Mouse (Mus musculus): ENCODE measurements around the gene Aldh1a1.
"Not testable (repeated sequence)": the region's sequence is repeated elsewhere in the genome, so short reads cannot be mapped to it uniquely, and the experiment has no call there.

Gene Aldh1a1

DNA sequence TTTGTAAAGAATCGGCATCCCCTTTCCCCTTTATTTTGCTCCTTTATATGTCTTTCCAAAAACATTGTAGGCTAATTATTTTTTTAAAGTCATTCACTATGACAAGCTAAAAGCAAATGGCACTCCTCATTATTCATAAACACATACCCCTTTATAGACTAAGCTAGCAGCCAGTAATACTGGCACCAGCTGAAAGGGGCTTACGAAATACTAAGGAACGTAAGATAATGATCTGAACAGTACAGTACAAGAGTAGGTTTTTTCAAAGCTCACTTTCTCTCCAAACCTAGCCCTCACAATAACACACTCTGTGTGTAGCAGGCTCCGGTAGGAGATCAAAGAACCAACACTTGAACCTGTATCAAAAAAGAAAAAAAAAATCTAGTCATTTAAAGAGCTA, 64.7 kb downstream of the Aldh1a1 start:
- DNase-seq, result no peak

DNA sequence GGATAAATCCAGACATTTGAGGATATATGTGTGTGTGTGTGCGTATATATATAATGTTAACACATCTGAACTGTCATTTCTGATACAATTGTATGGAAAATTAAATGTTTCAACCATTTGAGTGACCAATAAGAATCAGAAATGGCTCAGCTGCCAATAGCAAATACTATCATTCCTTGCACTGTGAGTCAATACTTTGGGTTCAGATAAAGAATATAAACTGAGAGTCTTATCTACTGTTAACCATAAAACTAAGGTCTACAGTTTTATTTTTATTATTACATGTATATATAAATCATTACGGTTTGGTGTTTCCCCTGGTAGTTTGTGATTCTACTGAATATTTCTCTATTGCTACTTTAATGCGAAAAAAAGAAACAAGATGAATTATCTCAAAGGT, 65.6 kb downstream of the Aldh1a1 start:
- no peak for DNase-seq

DNA sequence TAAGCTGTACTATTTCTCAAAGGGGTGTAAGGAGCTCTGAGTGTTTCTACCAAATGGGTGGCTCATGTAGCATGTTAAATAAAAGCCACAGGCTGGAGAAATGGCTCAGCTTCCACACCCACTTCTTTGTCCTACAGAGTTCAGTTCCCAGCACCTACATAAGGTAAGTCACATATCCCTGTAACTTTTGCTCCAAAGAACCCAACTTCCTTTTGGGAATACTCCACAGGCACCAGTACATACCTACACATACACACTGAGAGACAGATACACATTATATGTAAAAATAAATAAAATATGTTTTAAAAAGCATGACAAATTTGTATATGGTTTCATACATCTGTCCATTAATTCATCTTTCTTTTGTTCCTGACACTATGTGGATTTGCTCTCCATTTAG, 66.0 kb downstream of the Aldh1a1 start:
- DNase-seq, result no peak

DNA sequence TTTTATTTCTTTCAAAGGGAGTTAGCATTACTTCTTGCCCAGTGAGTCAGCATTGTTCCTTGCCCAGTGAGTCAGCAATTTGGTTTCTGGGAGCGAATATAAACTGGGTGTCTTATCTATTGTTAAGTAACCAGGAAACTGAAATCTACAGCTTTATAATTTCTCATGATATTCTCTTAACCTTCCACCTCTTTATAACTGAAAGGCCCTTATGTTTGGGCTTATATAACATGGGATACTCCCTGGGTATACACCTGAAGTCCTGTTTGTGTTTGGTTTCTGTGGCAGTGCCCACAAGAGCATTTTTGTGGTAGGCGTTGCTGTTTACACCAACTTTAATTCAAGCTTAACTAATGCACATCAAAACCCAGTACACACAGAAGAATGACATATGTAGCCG, 66.4 kb downstream of the Aldh1a1 start:
- DNase-seq, result no peak

DNA sequence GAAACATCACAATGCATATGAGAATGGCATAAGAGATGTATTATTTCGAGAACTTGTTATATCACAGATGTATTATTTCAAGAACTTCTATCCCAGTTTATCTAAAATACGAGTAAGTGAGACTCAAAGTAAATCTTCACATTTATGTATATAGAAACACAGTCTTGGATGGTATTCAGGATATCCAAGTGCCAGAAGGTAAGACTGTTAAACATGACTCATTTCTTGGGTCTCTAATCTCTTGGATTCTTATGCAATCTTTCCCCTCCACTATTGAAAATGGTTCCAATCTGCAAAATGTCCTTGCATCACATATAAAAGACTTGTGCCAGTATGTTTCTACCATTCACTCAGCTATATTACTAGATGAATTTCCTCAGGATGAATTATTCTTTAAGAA, 67.4 kb downstream of the Aldh1a1 start:
- no peak for DNase-seq

DNA sequence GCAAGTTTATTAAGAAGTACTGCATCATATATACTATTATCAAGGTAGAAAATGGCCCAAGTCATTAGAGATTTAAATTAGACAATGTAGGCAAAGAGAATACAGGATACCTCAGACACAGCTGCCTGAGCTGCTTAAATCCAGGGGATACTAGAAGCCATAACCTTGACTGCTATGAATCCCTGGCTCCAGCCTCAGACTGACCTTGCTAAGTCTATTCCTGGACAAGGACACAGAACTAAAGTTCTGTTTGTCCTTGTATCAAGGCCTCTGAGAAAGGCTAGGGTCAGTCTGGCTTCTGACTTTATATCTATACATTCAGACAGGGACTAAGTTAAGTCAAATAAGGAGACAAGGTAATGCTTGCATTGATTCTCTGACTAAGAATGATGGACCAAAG, 69.9 kb downstream of the Aldh1a1 start:
- DNase-seq, result no peak

DNA sequence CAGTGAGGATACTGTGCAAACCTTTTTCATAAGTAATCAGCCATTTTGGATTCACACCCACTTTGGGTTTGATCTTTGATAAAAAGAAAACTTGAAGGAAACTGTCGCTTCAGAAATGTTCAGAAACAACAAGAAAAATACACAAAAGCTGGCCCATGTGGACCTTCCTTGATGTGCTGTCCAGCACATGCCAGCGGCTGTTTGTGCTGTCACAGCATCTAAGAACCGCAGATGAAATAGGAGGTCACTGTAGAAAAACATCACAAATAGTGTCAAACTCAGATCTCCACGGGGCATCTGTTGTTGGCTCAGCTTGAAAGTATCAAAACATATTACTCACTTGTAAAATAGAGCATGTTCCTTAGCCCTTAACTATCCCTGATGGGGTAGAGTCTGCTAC, 73.8 kb downstream of the Aldh1a1 start:
- DNase-seq, result no peak

DNA sequence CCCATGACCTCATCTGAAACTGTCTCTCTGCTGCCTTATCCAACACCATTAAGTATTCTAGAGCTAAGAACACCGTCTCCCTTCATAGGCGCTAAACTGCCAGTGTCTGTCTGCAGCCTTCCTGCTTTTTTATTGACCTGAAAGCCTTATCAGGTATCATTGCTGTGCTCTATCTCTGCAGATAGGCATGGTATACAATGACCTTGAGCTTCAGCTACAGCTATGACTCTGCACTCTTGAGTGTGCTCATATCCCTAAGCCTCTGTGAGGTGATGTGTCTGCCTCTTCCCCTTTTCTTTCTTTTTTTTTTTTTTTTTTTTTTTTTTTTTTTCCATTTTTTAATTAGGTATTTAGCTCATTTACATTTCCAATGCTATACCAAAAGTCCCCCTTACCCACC, 74.5 kb downstream of the Aldh1a1 start:
- no peak for DNase-seq

DNA sequence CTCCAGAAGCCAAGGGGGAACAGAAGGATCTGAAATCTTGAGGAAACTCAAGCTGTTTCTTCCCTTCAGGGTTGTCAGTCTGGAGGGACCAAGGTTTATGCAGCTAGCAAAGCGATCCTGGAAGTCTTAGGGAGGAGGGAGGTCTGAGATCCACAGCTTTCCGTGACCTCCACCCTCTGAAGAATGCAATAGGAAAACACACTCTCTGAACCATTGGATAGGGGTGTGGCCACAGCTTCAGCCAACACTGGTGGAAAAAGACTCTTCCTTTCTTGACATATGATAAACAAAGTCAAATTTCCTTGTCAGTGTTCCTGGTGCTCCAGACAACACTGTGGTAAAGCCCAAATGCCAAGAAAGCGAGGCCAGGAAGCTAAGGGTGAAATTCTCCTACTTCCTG, 84.5 kb downstream of the Aldh1a1 start:
- DNase-seq, result no peak

DNA sequence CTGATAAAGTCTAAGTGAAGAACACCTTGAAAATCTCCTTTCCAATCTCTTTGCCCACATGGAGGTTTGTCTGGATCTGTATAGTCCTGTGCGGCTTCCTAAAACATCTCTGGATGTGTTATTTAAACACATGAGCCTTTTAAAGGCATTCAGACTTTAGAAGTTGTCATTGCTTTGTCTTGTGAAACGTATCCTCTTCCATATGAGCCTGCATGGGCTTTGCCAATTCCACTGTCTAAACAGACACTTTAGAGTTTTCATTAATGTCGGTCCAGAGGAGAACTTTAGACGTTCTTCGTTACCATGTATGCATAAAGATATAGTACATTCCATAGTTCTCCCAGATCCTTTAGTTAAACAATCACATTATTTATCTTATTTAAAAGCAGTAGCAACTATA, 84.9 kb downstream of the Aldh1a1 start:
- no peak for DNase-seq

DNA sequence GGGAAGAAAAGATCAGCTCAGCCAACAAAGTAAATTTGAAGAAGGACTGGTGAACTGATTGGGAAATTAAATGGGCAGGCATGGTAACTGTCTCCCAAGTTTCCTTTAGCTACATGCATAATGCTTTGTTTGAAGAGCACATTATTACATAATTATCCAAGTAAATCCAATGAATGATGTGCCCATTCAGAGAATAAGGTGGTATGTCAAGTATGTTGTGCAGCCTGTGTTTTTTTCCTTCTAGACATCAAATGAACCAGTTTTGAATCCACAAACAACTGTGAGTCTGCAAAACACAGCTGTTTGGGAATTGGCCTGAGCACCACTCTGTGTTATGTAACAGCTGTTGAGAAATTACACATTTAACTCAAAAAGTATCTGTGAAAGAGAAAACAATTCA, 107.4 kb downstream of the Aldh1a1 start:
- no peak for DNase-seq

DNA sequence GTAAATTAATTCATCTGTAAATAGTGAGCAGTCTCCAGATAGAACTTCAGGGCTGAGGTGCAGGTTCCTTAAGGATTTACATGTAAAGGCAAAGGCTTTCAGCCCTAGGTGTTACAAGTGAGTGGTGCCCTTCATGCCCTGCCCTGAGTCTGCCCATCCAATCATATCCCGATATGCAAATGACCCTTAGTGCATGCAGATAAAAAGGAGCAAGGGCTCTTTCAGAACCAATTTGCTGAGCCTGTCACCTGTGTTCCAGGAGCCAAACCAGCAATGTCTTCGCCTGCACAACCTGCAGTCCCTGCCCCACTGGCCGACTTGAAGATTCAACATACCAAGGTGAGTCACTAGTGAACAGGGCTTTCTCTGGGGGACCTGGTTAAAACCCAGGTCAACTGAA, 109.2 kb downstream of the Aldh1a1 start:
- peak; percentile 12 for DNase-seq

DNA sequence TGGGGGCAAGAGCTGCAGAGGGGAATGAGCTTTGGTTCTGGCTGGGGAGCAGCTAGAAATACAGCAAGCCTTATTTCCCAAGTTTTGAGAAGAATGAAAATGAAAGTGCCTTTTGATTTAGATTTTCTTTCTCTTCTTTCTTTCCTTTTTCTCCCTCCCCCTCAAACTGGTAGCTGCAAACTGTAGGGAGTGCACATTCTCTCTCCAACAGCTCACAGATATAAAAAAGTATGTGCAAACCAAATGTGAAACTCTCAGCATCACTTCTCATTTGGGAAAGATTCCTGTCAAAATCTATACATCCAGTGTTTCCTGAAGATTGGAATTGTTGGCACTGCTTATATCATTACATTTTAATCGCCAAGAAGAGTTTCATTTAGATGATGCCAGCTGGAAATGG, 110.7 kb downstream of the Aldh1a1 start:
- no peak for DNase-seq

DNA sequence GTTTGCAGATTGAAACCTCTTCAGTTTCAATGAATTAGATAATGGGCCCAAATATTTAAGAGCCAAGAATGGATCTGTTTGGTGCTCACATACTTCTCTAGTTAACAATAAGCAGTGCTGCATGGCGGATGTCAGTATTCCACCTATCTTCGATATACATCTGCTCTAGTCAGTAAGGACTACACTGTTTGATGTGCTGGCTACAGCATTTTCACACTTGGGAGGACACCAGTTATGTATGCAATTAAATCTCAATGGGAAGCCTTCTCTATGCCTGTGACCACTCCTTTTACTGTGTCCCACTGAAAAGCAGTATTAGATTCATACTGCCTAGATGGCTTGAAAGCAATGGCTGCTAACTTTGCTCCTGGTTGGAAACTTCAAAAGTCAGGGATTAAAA, 111.4 kb downstream of the Aldh1a1 start:
- no peak for DNase-seq

DNA sequence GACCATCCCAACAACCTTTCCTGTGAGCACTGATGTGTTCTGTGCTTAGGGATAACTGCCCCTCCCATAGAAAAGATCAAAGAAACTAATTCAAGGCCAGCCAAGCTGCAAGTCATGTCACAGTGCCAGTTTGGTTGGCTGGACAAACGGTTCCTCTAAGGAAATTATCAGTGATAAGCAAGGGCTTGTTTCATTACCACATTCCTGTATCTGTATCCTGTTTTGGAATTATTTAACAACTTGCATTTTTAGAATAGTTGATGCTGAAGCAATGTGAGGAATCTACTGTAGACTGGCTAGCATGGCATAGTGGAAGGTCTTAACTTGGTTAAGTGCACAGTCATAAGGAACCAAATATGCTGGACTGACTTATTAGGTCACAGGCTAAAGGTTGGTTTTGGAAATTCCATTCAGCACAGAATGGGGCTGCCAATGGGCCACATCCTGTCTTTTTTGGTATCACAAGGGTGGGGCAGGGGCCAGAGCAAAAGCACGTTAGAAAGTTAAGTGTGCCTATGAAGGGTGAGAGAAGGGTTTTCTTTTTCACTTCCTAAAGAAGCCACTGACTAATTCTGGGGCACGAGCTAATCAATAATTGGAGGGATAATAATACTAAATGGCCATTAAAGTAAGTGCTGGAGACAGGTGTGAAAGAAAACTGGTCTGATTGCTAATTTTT, 121.9 kb downstream of the Aldh1a1 start:
- DNase-seq, result no peak

DNA sequence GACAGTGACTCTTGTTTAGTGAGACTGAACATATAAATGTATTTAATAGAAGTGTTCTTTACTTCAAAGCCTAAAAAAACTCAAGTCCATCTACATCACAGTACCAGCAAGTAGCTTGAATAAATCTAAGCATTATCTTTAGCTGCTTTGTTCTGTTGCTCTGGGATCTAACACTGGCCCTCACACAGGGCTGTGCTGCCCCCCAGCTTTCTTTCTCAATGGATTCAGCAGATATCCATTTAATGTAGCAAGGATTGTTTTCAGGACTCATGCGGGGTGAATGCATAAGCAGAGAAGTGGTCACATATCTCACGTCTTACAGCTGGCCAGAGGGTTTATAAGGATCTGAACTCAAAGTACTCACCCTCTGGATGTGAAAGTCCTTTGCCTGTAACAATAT, 129.9 kb downstream of the Aldh1a1 start:
- no peak for DNase-seq

DNA sequence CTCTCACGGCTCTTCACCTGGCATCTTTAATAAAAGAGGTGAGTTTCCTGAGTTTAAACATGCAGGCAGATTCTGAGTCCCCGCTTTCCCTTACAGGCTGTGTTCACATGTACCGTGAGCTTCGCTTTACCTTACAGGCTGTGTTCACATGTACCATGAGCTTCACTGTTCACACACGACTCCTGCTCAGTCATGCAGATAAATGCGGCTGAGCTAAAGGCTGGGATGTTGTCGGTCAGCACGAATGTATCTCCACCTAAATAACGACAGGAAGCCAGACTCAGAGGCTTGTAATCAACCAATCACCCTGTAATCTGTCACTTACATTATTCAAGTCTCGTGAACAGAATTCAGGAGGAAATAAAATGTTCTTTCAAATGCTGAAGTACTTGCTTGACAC, 130.9 kb downstream of the Aldh1a1 start:
- no peak for DNase-seq

DNA sequence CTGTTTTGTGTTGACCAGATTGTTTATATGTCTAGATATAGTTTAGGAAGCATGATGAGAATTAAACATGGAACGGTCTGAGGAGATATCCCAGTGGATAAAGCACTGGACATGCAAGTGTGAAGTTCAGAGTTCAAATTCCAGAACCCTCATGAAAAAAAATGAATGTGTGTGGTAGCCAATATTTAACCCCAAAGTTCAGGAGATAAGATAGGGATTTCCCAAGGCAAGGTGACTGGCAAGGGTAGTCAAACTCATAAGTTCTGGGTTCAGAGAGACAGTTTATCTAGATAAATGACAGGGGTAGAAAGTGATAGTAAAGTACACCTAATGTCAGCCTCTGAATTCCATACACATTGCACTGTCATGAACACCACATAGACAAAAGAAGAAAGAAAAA, 138.5 kb downstream of the Aldh1a1 start:
- DNase-seq, result no peak

DNA sequence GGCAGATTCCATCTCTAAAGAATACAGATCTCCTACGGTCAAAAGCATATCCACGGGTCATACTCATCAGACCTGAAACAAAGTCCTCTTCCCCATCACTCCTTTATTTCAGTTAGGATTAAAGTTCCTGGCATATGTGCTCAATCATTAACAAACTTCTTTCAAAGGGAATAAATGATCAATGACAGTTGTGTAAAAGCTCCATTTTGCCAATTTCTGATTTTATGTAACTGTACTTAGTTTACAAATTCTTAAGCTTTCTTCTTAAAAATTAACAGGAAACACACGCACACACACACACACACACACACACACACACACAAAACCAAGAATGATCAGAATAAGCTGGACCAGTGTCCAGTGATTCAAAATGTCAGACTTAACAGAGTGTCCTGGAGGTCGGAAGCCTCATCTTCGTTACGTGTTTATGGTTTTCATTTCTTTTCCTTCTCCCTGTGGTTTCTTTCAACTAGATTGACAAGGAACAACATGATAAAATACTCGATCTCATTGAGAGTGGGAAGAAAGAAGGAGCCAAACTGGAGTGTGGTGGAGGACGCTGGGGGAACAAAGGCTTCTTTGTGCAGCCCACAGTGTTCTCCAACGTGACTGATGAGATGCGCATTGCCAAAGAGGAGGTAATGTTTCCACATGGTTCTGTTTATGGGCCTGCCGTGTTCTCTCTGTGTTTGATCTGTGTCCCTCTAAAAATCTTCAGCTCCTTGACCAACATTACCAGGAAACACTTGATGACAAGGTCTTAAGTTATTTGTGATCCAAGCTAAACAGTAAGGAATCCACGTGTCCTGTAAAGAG, 141.6 kb downstream of the Aldh1a1 start:
- peak; percentile 54 for DNase-seq

DNA sequence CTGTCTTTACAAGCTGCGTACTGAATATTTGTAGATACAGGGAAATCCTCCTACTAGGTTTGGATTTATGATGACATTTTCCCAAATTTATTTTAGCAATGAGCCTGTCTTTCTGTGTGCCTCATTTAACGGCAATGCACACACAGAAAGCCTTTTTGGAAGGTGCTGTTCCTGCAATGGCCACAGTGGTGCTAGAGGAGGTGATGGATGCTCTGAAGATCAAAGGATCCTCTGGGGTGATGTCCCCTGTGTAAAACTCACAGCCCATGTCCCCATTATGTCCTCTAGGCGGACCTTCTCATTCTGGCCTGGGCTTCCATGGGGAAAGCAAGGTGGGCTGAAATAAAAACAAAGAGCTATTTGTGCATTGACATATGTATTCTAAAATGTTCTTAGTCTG, 151.8 kb downstream of the Aldh1a1 start:
- no peak for DNase-seq

DNA sequence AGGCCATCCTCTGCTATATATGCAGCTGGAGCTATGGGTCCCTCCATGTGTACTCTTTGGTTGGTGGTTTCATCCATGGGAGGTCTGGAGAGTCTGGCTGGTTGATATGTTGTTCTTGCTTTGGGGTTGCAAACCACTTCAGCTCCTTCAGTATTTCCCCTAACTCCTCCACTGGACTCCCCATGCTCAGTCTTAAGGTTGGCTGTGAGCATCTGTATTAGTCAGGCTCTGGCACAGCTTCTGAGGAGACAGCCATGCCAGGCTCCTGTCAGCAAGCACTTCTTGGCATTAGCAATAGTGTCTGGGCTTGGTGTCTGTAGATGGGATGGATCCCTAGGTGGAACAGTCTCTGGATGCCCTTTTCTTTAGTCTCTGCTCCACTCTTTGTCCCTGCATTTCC, 155.0 kb downstream of the Aldh1a1 start:
- not testable (repeated sequence) for DNase-seq

DNA sequence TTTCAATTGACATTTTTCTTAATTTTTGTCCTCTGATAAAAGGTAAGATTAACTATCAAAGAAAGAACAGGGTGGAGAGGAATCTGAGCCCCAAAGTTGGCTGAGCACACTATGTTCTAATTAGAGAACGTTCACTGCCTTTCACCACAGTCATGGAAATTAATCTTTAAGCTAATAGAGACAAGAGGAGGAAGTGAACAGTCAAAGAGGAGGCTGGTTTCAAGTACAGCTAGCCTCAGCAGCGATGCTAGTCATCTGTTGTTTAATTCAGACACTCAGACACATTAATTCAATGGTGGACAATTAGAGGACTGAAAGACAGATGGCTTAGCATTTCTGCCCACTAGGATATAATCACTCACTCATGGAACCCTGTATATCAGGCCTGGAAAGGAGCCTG, 157.5 kb downstream of the Aldh1a1 start:
- DNase-seq, result no peak

DNA sequence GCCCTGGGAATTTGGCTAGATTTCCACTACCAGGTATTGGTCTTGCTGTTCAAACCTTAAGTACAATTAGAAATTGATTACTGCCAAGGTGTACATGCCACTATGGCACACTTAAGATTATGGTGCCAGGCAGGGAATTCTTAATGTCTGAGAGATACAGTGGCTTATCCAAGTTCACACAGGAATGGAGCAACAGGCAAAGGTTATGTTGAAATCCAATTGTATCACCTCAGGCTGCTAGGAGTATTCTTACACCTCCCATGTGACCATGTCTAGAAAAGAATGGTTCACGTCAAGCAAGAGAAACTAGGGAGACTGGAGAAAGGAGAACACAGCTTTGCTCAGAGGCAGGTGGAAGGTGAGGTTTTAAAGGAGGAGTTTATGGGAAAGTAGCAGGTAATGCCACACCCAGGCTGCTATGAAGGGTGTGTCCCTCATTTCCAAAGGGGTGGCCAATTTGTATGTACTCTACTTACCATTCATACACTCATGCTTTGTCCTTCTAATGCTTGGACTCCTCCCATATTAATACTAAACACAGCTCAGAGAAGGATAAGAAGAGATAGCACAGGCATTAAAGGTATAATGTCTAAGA, 160.7 kb downstream of the Aldh1a1 start:
- DNase-seq, result no peak

DNA sequence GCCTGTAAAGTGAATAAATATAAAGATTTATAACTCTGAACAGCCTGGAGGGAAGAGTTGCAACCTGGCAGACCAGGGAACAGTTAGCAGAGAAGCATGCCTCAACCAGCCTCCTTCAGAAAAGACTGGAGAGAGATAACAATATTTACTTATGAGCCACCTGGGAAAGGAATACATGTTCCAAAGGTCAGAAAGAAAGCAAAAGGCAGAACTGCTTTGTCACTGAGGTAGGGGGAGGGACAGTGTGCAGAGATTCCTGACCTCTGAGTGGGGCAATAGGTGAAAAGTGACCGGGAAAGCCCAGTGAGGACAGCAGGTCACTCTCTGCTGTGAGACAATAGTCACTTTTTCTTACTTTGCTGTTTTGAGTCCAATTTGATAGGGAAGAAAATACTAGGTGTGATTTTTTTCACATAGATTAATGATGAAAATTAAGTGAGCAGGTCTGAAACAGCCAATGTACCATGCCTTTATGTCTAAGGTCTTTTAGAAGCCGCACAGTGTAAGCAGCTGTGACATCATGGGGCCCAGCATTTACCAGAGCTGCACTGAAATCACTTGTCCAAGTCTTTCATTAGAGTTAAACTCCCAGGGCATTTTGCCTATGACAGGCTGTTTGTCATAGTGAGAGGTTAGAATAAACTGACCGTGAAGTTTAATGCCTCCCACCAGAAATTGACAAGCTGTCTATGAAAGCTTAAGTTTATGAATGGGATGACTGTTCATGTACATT, 161.8 kb downstream of the Aldh1a1 start:
- peak; percentile 12 for DNase-seq
